Mouse (Mus musculus): ENCODE measurements at regions not wholly inside any gene's neighbourhood (a gene's known extent, or its start where the extent isn't known, plus 50 kb on each side); places are given as distances from the start of the nearest gene placed in this dataset.

- no peak overlapping the region for H3K4me2 ChIP-seq (ENCODE audit: low read depth, low read length, poor library complexity, severe bottlenecking)
- no peak for TF ChIP-seq CTCF (IDR thresholded peaks at IDR 0.05)
- DNase-seq (ENCODE audit: low spot score) (no peak), ATAC-seq (ENCODE audit: low FRiP score) (no peak)
- H3K27me3 ChIP-seq (ENCODE audit: insufficient read depth, low read length): no peaks in the 10 kb centered on the region
- H3K36me3 ChIP-seq (ENCODE audit: insufficient read depth, low read length): no peaks in the 10 kb centered on the region
- no peak overlapping the region for H3K27ac ChIP-seq (ENCODE audit: low read depth, low read length)
- WGBS: 95% methylated on average over 3 of the region's 3 CpGs
- H3K9ac ChIP-seq (replicated peaks; ENCODE audit: low read length, poor library complexity, severe bottlenecking): no peak overlapping the region
- no peaks in the 10 kb centered on the region for H3K4me1 ChIP-seq (ENCODE audit: insufficient read depth, low read length)
- H3K9me3 ChIP-seq (ENCODE audit: low read length): no peaks in the 10 kb centered on the region
- H3K4me3 ChIP-seq (ENCODE audit: low read depth, low read length): no peak overlapping the region
These were observed 289.2 kb upstream of the Chd6 start for GRCm38 (mm10) chr2:161398061-161398460.

DNA sequence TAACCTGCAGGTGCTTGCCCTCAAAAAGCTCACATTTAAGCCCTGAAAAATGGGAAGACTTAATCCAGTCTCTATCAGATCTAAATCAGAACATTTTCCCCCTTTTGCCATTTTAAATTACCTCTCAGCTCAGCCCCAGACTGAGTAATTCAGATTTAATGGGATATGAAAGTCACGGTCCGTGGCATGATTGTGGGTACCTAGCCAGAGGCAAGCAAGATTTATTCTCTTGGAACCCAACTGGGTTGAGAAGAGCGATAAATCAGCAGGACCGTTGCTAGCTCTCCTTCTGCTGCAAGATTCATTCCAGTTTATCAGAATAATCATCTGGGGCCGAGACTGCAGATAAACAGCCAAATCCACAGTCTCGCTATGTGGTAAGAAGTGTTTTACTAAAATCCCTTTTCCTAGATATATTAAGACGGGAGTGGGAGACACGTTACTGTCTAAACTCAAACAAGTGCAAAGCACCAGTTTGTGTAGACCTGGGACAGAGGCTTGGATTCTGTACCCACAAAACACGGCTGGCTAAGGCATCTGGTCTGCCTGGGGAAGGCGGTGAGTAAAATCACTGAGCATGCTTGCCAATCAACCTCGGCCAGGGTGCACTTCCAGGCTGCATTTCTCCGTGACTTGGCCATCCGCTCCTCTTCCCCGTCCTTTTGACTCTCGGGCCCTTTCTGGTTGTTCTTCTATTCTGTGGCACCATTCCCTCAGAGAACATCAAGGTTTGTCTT is 282.2 kb upstream of the Chd6 start:
- H3K4me2 ChIP-seq (ENCODE audit: low read depth, low read length, poor library complexity, severe bottlenecking): no peak overlapping the region
- 0 out of 2 replicates have a peak, but pooled peaks cover 5% of the 10 kb centered on the region for H3K4me1 ChIP-seq (ENCODE audit: insufficient read depth, low read length)
- no peak for TF ChIP-seq CTCF (IDR thresholded peaks at IDR 0.05)
- DNase-seq (ENCODE audit: low spot score): peak; percentile 32
- WGBS: 46% methylated on average over 15 of the region's 15 CpGs
- no peaks in the 10 kb centered on the region for H3K27me3 ChIP-seq (ENCODE audit: insufficient read depth, low read length)
- H3K27ac ChIP-seq (ENCODE audit: low read depth, low read length): no peak overlapping the region
- no peaks in the 10 kb centered on the region for H3K9me3 ChIP-seq (ENCODE audit: low read length)
- H3K36me3 ChIP-seq (ENCODE audit: insufficient read depth, low read length): no peaks in the 10 kb centered on the region
- H3K4me3 ChIP-seq (ENCODE audit: low read depth, low read length): no peak overlapping the region
- ATAC-seq (ENCODE audit: low FRiP score): no peak
- no peak overlapping the region for H3K9ac ChIP-seq (replicated peaks; ENCODE audit: low read length, poor library complexity, severe bottlenecking)

DNA sequence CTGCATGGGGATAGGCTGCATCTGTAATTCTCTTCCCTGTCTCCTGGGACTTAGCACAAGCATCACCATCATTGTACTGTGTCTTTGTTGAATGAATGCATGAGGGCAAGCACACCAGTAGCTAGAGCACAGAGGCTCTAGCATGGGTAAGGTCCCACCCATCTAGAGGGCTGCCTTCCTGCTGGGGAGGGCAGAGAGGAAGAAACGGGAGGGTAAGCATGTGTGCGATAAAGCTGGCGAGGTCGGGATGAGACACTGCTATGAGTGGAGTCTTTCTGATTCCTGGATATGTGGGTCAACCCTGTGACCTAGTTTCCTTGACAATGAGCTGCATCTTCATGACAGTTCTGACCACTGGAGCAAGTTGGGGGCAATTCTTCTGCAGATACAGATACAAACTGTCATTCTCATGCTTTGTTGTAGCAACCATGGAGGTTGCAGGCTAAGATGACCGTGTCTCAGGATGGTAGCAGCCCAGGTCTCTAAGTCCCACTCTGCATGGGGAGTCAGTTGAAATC is 280.5 kb upstream of the Chd6 start:
- Histone ChIP-seq H3K4me3 (ENCODE audit: low read depth, low read length) (no peak overlapping the region), H3K4me2 (ENCODE audit: low read depth, low read length, poor library complexity, severe bottlenecking) (no peak overlapping the region), H3K9me3 (ENCODE audit: low read length) (no peaks in the 10 kb centered on the region), H3K27ac (ENCODE audit: low read depth, low read length) (no peak overlapping the region), H3K27me3 (ENCODE audit: insufficient read depth, low read length) (no peaks in the 10 kb centered on the region), H3K36me3 (ENCODE audit: insufficient read depth, low read length) (no peaks in the 10 kb centered on the region), H3K4me1 (ENCODE audit: insufficient read depth, low read length) (0 out of 2 replicates have a peak, but pooled peaks cover 5% of the 10 kb centered on the region), H3K9ac (replicated peaks; ENCODE audit: low read length, poor library complexity, severe bottlenecking) (no peak overlapping the region)
- 74% methylated on average over 5 of the region's 5 CpGs for WGBS
- TF ChIP-seq CTCF (IDR thresholded peaks at IDR 0.05): no peak
- ATAC-seq (ENCODE audit: low FRiP score) (no peak), DNase-seq (ENCODE audit: low spot score) (no peak)

DNA sequence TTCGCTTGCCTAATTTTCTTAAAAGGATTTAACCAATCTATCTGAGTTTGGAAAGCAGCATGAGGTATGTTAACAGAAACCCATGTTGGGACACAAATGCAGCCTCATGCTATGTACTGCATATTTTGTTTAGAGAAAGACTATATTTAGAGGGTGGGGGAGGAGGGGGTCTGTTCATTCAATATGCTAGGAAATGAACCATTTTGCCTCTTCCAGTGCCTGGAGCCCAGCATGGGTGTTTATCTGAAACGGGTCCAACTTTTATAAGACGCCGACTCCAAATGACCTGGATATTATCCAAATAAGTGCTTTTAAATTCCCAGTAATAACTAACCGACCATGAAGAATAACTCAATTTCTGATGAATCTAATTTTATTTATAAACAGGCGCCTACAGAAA is 278.2 kb upstream of the Chd6 start:
- Histone ChIP-seq H3K9ac (replicated peaks; ENCODE audit: low read length, poor library complexity, severe bottlenecking) (no peak overlapping the region), H3K9me3 (ENCODE audit: low read length) (no peaks in the 10 kb centered on the region), H3K36me3 (ENCODE audit: insufficient read depth, low read length) (no peaks in the 10 kb centered on the region), H3K4me3 (ENCODE audit: low read depth, low read length) (no peak overlapping the region), H3K4me2 (ENCODE audit: low read depth, low read length, poor library complexity, severe bottlenecking) (no peak overlapping the region), H3K27ac (ENCODE audit: low read depth, low read length) (no peak overlapping the region), H3K4me1 (ENCODE audit: insufficient read depth, low read length) (0 out of 2 replicates have a peak, but pooled peaks cover 5% of the 10 kb centered on the region), H3K27me3 (ENCODE audit: insufficient read depth, low read length) (no peaks in the 10 kb centered on the region)
- WGBS: 64% methylated on average over 6 of the region's 6 CpGs
- DNase-seq (ENCODE audit: low spot score) (no peak), ATAC-seq (ENCODE audit: low FRiP score) (no peak)
- no peak for TF ChIP-seq CTCF (IDR thresholded peaks at IDR 0.05)

- 61% methylated on average over 3 of the region's 3 CpGs for WGBS
- no peak for TF ChIP-seq CTCF (IDR thresholded peaks at IDR 0.05)
- Histone ChIP-seq H3K27me3 (ENCODE audit: insufficient read depth, low read length) (no peaks in the 10 kb centered on the region), H3K4me1 (ENCODE audit: insufficient read depth, low read length) (no peaks in the 10 kb centered on the region), H3K9me3 (ENCODE audit: low read length) (no peaks in the 10 kb centered on the region), H3K4me2 (ENCODE audit: low read depth, low read length, poor library complexity, severe bottlenecking) (no peak overlapping the region), H3K4me3 (ENCODE audit: low read depth, low read length) (no peak overlapping the region), H3K9ac (replicated peaks; ENCODE audit: low read length, poor library complexity, severe bottlenecking) (no peak overlapping the region), H3K36me3 (ENCODE audit: insufficient read depth, low read length) (no peaks in the 10 kb centered on the region), H3K27ac (ENCODE audit: low read depth, low read length) (no peak overlapping the region)
- DNase-seq (ENCODE audit: low spot score): no peak
- no peak for ATAC-seq (ENCODE audit: low FRiP score)
These were observed 273.5 kb upstream of the Chd6 start for GRCm38 (mm10) chr2:161382411-161382810.

DNA sequence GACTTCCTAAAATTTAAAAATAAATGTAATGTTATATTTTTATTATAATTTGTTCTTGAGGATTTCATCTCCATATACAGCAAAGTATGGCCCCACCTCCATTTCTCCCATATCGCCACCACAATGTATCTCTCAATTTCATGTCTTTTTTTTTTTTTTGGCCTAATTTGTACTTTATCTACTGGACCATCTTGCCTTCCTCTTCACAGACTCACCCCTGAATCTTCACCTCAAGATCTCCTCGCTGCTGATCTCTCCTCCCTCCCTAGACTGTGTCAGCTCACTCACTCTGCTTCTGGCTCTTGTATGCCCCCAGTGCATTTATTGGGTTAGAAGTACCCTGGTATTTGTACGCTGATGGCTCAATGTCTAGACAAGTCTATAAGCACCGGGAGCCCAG is 269.4 kb upstream of the Chd6 start:
- H3K4me3 ChIP-seq (ENCODE audit: low read depth, low read length): no peak overlapping the region
- no peaks in the 10 kb centered on the region for H3K36me3 ChIP-seq (ENCODE audit: insufficient read depth, low read length)
- no peak for ATAC-seq (ENCODE audit: low FRiP score)
- TF ChIP-seq CTCF (IDR thresholded peaks at IDR 0.05): no peak
- 93% methylated on average over 4 of the region's 4 CpGs for WGBS
- H3K9me3 ChIP-seq (ENCODE audit: low read length): no peaks in the 10 kb centered on the region
- no peak overlapping the region for H3K27ac ChIP-seq (ENCODE audit: low read depth, low read length)
- H3K4me2 ChIP-seq (ENCODE audit: low read depth, low read length, poor library complexity, severe bottlenecking): no peak overlapping the region
- no peak for DNase-seq (ENCODE audit: low spot score)
- no peaks in the 10 kb centered on the region for H3K4me1 ChIP-seq (ENCODE audit: insufficient read depth, low read length)
- H3K27me3 ChIP-seq (ENCODE audit: insufficient read depth, low read length): no peaks in the 10 kb centered on the region
- H3K9ac ChIP-seq (replicated peaks; ENCODE audit: low read length, poor library complexity, severe bottlenecking): no peak overlapping the region

Data from midbrain, postnatal 0 days (tissue).